In the genomic region with DNA sequence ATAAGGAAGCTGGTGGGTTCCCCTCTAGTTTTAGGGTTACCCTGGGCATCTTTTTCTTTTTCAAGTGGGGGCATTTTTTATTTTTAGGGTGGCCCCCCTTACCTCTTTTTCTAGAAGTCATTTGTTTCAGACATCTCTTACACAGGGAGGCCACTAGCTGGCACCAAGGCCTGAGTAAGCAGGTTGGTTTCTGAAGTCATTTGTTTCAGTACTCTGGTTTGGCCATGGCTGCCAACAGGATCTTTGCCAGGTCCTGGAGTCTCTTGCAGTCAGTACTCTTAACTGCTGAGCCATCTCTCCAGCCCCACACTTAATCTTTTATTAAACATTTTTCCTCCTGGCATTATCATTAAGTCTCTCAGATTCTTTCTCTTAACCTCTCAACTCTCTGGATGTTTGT, we compare ENCODE assay signal across 13 mouse cellular contexts. TPM values are rescaled to one million over a fixed set of nuclear protein-coding genes. Genes with fewer than 3 reads are reported as not detected.
A peak's percentile ranks its signal among the peaks of the same experiment; 100 is the strongest.
DNase-seq lines count a peak whose midpoint lies in the region; ATAC-seq and TF ChIP-seq lines count a peak whose summit lies in the region.
"Had no signal": no experiment of that assay in that cellular context is flagged by ENCODE, and none has a peak within 500 bp of the region (broad histone marks: within the 10 kb centered on the region; RNA-seq: fewer than 3 reads in every experiment).

No protein-coding gene starts in this region.

- no peak overlapping the region for H3K9ac ChIP-seq in forebrain, embryonic 13.5 days
- H3K9ac ChIP-seq in forebrain, embryonic 11.5 days (ENCODE audit: low read length) = no peak overlapping the region
- H3K9ac ChIP-seq: liver, embryonic 15.5 days; midbrain, embryonic 13.5 days had no signal

- H3K4me3 ChIP-seq in forebrain, embryonic 13.5 days = no peak overlapping the region
- no peak overlapping the region for H3K4me3 ChIP-seq in forebrain, embryonic 11.5 days (ENCODE audit: low read depth, low read length)
- H3K4me3 ChIP-seq in kidney, adult 2 months (ENCODE audit: insufficient read depth, low read depth, low read length) = no peak overlapping the region
- H3K4me3 ChIP-seq: embryonic facial prominence, embryonic 13.5 days; liver, embryonic 15.5 days; midbrain, embryonic 13.5 days had no signal

- H3K4me2 ChIP-seq in forebrain, embryonic 13.5 days = no peak overlapping the region
- H3K4me2 ChIP-seq in forebrain, embryonic 11.5 days (ENCODE audit: low read depth, low read length, severe bottlenecking) = no peak overlapping the region
- H3K4me2 ChIP-seq: liver, embryonic 15.5 days; midbrain, embryonic 13.5 days had no signal

- H3K27ac ChIP-seq in forebrain, embryonic 13.5 days = peak overlapping the region; percentile 83
- no peak overlapping the region for H3K27ac ChIP-seq in forebrain, embryonic 11.5 days (ENCODE audit: low read depth, low read length)
- H3K27ac ChIP-seq in kidney, adult 2 months (ENCODE audit: insufficient read depth, low read depth, low read length) = no peak overlapping the region
- H3K27ac ChIP-seq: embryonic facial prominence, embryonic 13.5 days; liver, embryonic 15.5 days had no signal

- peaks cover 28% of the 10 kb centered on the region for H3K4me1 ChIP-seq in forebrain, embryonic 13.5 days
- peaks cover 2% of the 10 kb centered on the region; the same call in 1 of the 2 replicates for H3K4me1 ChIP-seq in forebrain, embryonic 11.5 days (replicated peaks; ENCODE audit: control insufficient read depth, insufficient read depth, low read length)
- H3K4me1 ChIP-seq in kidney, adult 2 months (ENCODE audit: control insufficient read depth, insufficient read depth, low read length) = peaks cover 6% of the 10 kb centered on the region; the same call in 1 of the 2 replicates

- DNase-seq in forebrain, embryonic 11.5 days (ENCODE audit: low spot score) = no peak
- DNase-seq in kidney, adult 2 months = peak; percentile 54
- DNase-seq in kidney, adult 11 months = no peak
- DNase-seq in urinary bladder, postnatal 14 days (ENCODE audit: low spot score) = peak; percentile 22
- DNase-seq in urinary bladder, adult 2 months (ENCODE audit: low spot score) = no peak
- DNase-seq in thymus, postnatal 25 days = no peak
- no peak for DNase-seq in cerebellum, adult 9-10 months
- DNase-seq: cerebellum, adult 18-20 months had no signal

- no peak for TF ChIP-seq POLR2A in kidney, adult 2 months (IDR thresholded peaks at IDR 0.05; ENCODE audit: low read depth, low read length)

- H3K36me3 ChIP-seq in forebrain, embryonic 13.5 days (ENCODE audit: poor library complexity, severe bottlenecking) = no peaks in the 10 kb centered on the region
- H3K36me3 ChIP-seq in forebrain, embryonic 11.5 days (ENCODE audit: control insufficient read depth, insufficient read depth, low read length) = no peaks in the 10 kb centered on the region
- H3K36me3 ChIP-seq in kidney, adult 2 months (ENCODE audit: control insufficient read depth, insufficient read depth, low read length) = no peaks in the 10 kb centered on the region
- H3K36me3 ChIP-seq: embryonic facial prominence, embryonic 13.5 days; liver, embryonic 15.5 days; midbrain, embryonic 13.5 days had no signal

- TF ChIP-seq CTCF in kidney, adult 2 months (conservative IDR thresholded peaks at IDR 0.05; ENCODE audit: insufficient read depth, insufficient read length, low read depth, low read length) = no peak

- no peaks in the 10 kb centered on the region for H3K9me3 ChIP-seq in forebrain, embryonic 13.5 days (replicated peaks)
- no peaks in the 10 kb centered on the region for H3K9me3 ChIP-seq in forebrain, embryonic 11.5 days (ENCODE audit: control insufficient read depth, low read length)
- H3K9me3 ChIP-seq: embryonic facial prominence, embryonic 13.5 days; liver, embryonic 15.5 days; midbrain, embryonic 13.5 days had no signal

- peaks cover 16% of the 10 kb centered on the region; the same call in 1 of the 2 replicates for H3K27me3 ChIP-seq in forebrain, embryonic 13.5 days
- no peaks in the 10 kb centered on the region for H3K27me3 ChIP-seq in forebrain, embryonic 11.5 days (ENCODE audit: control insufficient read depth, insufficient read depth, low read length)
- H3K27me3 ChIP-seq in kidney, adult 2 months (replicated peaks; ENCODE audit: control insufficient read depth, insufficient read depth, low read length) = no peaks in the 10 kb centered on the region

- ATAC-seq in forebrain, embryonic 13.5 days = no peak
- no peak for ATAC-seq in forebrain, embryonic 11.5 days (replicated peaks; ENCODE audit: low FRiP score)
- ATAC-seq: inflammation-experienced regulatory T-cells, adult 6 months had no signal

RNA-seq across cellular contexts. Expression of a gene that starts 3.8 kb away (rescaled TPM):
- 9.4 and 10.4 TPM in 2 replicates for polyA plus RNA-seq in forebrain, embryonic 13.5 days (2015; fragmentation: Nextera tagmentation; extraction: Ambion mirVana)
- 13.9 and 14.3 TPM in 2 replicates for polyA plus RNA-seq in forebrain, embryonic 11.5 days (2014; fragmentation: Nextera tagmentation; extraction: Ambion mirVana)
- polyA plus RNA-seq in kidney, adult 2 months (2012; rRNA removed) = 3.8 and 4.0 TPM in 2 replicates
- 11.7 and 12.0 TPM in 2 replicates for polyA plus RNA-seq in urinary bladder, adult 2 months (2012; rRNA removed)

RNA-seq across cellular contexts. Expression of a gene that starts 21.2 kb away (rescaled TPM):
- polyA plus RNA-seq in forebrain, embryonic 13.5 days (2015; fragmentation: Nextera tagmentation; extraction: Ambion mirVana) = not detected in 2 replicates
- polyA plus RNA-seq in forebrain, embryonic 11.5 days (2014; fragmentation: Nextera tagmentation; extraction: Ambion mirVana) = not detected in 2 replicates
- 0.46 TPM in 1 of 2 replicates, not detected in the other for polyA plus RNA-seq in kidney, adult 2 months (2012; rRNA removed)
- polyA plus RNA-seq in urinary bladder, adult 2 months (2012; rRNA removed) = not detected in 2 replicates
- polyA plus RNA-seq: embryonic facial prominence, embryonic 13.5 days; inflammation-experienced regulatory T-cells, adult 6 months; liver, embryonic 15.5 days; midbrain, embryonic 13.5 days had no signal

RNA-seq across cellular contexts. Expression of a gene that starts 42.4 kb away (rescaled TPM):
- 408 and 422 TPM in 2 replicates for polyA plus RNA-seq in forebrain, embryonic 13.5 days (2015; fragmentation: Nextera tagmentation; extraction: Ambion mirVana)
- polyA plus RNA-seq in forebrain, embryonic 11.5 days (2014; fragmentation: Nextera tagmentation; extraction: Ambion mirVana) = 311 and 322 TPM in 2 replicates
- polyA plus RNA-seq in kidney, adult 2 months (2012; rRNA removed) = 74.8 and 80.7 TPM in 2 replicates
- polyA plus RNA-seq in urinary bladder, adult 2 months (2012; rRNA removed) = 43.6 and 44.5 TPM in 2 replicates

RNA-seq across cellular contexts. Expression of a gene that starts 46.1 kb away (rescaled TPM):
- polyA plus RNA-seq in forebrain, embryonic 13.5 days (2015; fragmentation: Nextera tagmentation; extraction: Ambion mirVana) = 12.0 and 12.4 TPM in 2 replicates
- polyA plus RNA-seq in forebrain, embryonic 11.5 days (2014; fragmentation: Nextera tagmentation; extraction: Ambion mirVana) = 12.7 and 14.0 TPM in 2 replicates
- polyA plus RNA-seq in kidney, adult 2 months (2012; rRNA removed) = 6.3 and 7.2 TPM in 2 replicates
- 11.5 and 11.7 TPM in 2 replicates for polyA plus RNA-seq in urinary bladder, adult 2 months (2012; rRNA removed)

Comparison
In these comparisons a context has a peak if more than half of its experiments do, and no peak if none do; other contexts are left out.
1. DNase-seq: peak in kidney, adult 2 months (single experiment) and urinary bladder, postnatal 14 days (single experiment); none in forebrain, embryonic 11.5 days (single experiment), kidney, adult 11 months (single experiment), urinary bladder, adult 2 months (single experiment), thymus, postnatal 25 days (single experiment) and cerebellum, adult 9-10 months (single experiment).